14 mouse cellular contexts compared by ENCODE assay signal in genomic region chr11:58350628-58351027, GRCm38 (mm10). TPM values are rescaled to one million over a fixed set of nuclear protein-coding genes. Genes with fewer than 3 reads are reported as not detected.
DNase-seq lines count a peak whose midpoint lies in the region; ATAC-seq lines count a peak whose summit lies in the region.
"Had no signal": no experiment of that assay in that cellular context is flagged by ENCODE, and none has a peak within 500 bp of the region (broad histone marks: within the 10 kb centered on the region; RNA-seq: fewer than 3 reads in every experiment).

No protein-coding gene starts in this region.

- peaks cover 23% of the 10 kb centered on the region for H3K36me3 ChIP-seq in intestine, embryonic 14.5 days (ENCODE audit: control insufficient read depth, insufficient read depth, low read length)
- peaks cover 4% of the 10 kb centered on the region for H3K36me3 ChIP-seq in intestine, embryonic 16.5 days (ENCODE audit: control insufficient read depth, insufficient read depth, low read length)

- ATAC-seq in intestine, embryonic 14.5 days (replicated peaks; ENCODE audit: low FRiP score, low TSS enrichment, low read depth) = no peak
- ATAC-seq in intestine, embryonic 16.5 days = no peak

- no peaks in the 10 kb centered on the region for H3K27me3 ChIP-seq in intestine, embryonic 14.5 days (replicated peaks; ENCODE audit: control insufficient read depth, insufficient read depth, low read length)
- H3K27me3 ChIP-seq in intestine, embryonic 16.5 days (replicated peaks; ENCODE audit: control insufficient read depth, insufficient read depth, low read length) = no peaks in the 10 kb centered on the region
- H3K27me3 ChIP-seq: hindbrain, embryonic 12.5 days had no signal

- H3K9me3 ChIP-seq in intestine, embryonic 14.5 days (ENCODE audit: control insufficient read depth, low read length) = no peaks in the 10 kb centered on the region
- no peaks in the 10 kb centered on the region for H3K9me3 ChIP-seq in intestine, embryonic 16.5 days (ENCODE audit: control insufficient read depth, low read length)
- H3K9me3 ChIP-seq: heart, embryonic 10.5 days; hindbrain, embryonic 12.5 days had no signal

- 76% methylated on average over 4 of the region's 4 CpGs for WGBS in intestine, embryonic 14.5 days
- 84% methylated on average over 4 of the region's 4 CpGs for WGBS in intestine, embryonic 16.5 days

- H3K27ac ChIP-seq in intestine, embryonic 14.5 days (ENCODE audit: low read depth) = no peak overlapping the region
- no peak overlapping the region for H3K27ac ChIP-seq in intestine, embryonic 16.5 days (ENCODE audit: low read length)
- H3K27ac ChIP-seq: heart, embryonic 10.5 days; hindbrain, embryonic 12.5 days had no signal

- no peak overlapping the region for H3K9ac ChIP-seq in intestine, embryonic 14.5 days (ENCODE audit: low read length)
- H3K9ac ChIP-seq in intestine, embryonic 16.5 days (ENCODE audit: low read depth, low read length) = no peak overlapping the region
- H3K9ac ChIP-seq: hindbrain, embryonic 12.5 days had no signal

- DNase-seq in intestine, embryonic 14.5 days (ENCODE audit: low spot score) = peak; percentile 23
- DNase-seq in thymus, postnatal 4 days = peak; percentile 51
- DNase-seq in thymus, postnatal 36 days = no peak
- peak; percentile 35 for DNase-seq in liver
- DNase-seq in cerebellum, adult 8-10 months = no peak
- no peak for DNase-seq in adrenal gland, postnatal 4 days (ENCODE audit: low spot score in 2 of 2)
- no peak for DNase-seq in adrenal gland, adult (ENCODE audit: inconsistent age in 2 of 2, low spot score in 1 of 2)
- DNase-seq: adrenal gland, postnatal 10 days; cerebellum, adult 18-20 months; layer of hippocampus, postnatal 36 days had no signal

- no peak overlapping the region for H3K4me2 ChIP-seq in intestine, embryonic 14.5 days (ENCODE audit: low read length)
- H3K4me2 ChIP-seq in intestine, embryonic 16.5 days (ENCODE audit: low read depth, low read length) = no peak overlapping the region
- H3K4me2 ChIP-seq: hindbrain, embryonic 12.5 days had no signal

- H3K4me1 ChIP-seq in intestine, embryonic 14.5 days (replicated peaks; ENCODE audit: control insufficient read depth, insufficient read depth, low read length) = no peaks in the 10 kb centered on the region
- no peaks in the 10 kb centered on the region; the same call in 1 of the 2 replicates for H3K4me1 ChIP-seq in intestine, embryonic 16.5 days (ENCODE audit: control insufficient read depth, insufficient read depth, low read length)
- H3K4me1 ChIP-seq: hindbrain, embryonic 12.5 days had no signal

- H3K4me3 ChIP-seq in intestine, embryonic 14.5 days (ENCODE audit: low read depth, low read length) = no peak overlapping the region
- no peak overlapping the region for H3K4me3 ChIP-seq in intestine, embryonic 16.5 days (ENCODE audit: low read length)
- H3K4me3 ChIP-seq: heart, embryonic 10.5 days; hindbrain, embryonic 12.5 days had no signal

RNA-seq across cellular contexts. Expression of gene Sh3bp5l, which starts 20.1 kb away (rescaled TPM):
- polyA plus RNA-seq in intestine, embryonic 14.5 days (2014; fragmentation: Nextera tagmentation; extraction: Ambion mirVana) = 27.5 and 28.9 TPM in 2 replicates
- 28.3 TPM in 2 replicates for polyA plus RNA-seq in intestine, embryonic 16.5 days (2015; fragmentation: Nextera tagmentation; extraction: Ambion mirVana)
- 10 to 100 TPM; 47.4 to 54.1 TPM for total RNA-seq in adrenal gland, postnatal 4 days (2021)

RNA-seq across cellular contexts. Expression of gene Zfp672, which starts 20.5 kb away (rescaled TPM):
- 45.9 and 49.6 TPM in 2 replicates for polyA plus RNA-seq in intestine, embryonic 14.5 days (2014; fragmentation: Nextera tagmentation; extraction: Ambion mirVana)
- polyA plus RNA-seq in intestine, embryonic 16.5 days (2015; fragmentation: Nextera tagmentation; extraction: Ambion mirVana) = 35.4 and 35.5 TPM in 2 replicates
- total RNA-seq in adrenal gland, postnatal 4 days (2021) = 10 to 100 TPM; 45.8 to 49.7 TPM

RNA-seq across cellular contexts. Expression of gene Lypd8, which starts 28.2 kb away (rescaled TPM):
- 274 and 403 TPM in 2 replicates for polyA plus RNA-seq in intestine, embryonic 14.5 days (2014; fragmentation: Nextera tagmentation; extraction: Ambion mirVana)
- 1,405 and 1,451 TPM in 2 replicates for polyA plus RNA-seq in intestine, embryonic 16.5 days (2015; fragmentation: Nextera tagmentation; extraction: Ambion mirVana)
- total RNA-seq in adrenal gland, postnatal 4 days (2021) = not detected
- total RNA-seq: adrenal gland, postnatal 10 days had no signal
- polyA plus RNA-seq: heart, embryonic 10.5 days; hindbrain, embryonic 12.5 days; neural tube, embryonic 11.5 days had no signal

RNA-seq across cellular contexts. Expression of gene Zfp692, which starts 43.8 kb away (rescaled TPM):
- 19.7 and 22.3 TPM in 2 replicates for polyA plus RNA-seq in intestine, embryonic 14.5 days (2014; fragmentation: Nextera tagmentation; extraction: Ambion mirVana)
- polyA plus RNA-seq in intestine, embryonic 16.5 days (2015; fragmentation: Nextera tagmentation; extraction: Ambion mirVana) = 20.7 and 22.0 TPM in 2 replicates
- 10 to 100 TPM; 13.4 to 15.0 TPM for total RNA-seq in adrenal gland, postnatal 4 days (2021)

Comparison
In these comparisons a context has a peak if more than half of its experiments do, and no peak if none do; other contexts are left out.
1. DNase-seq: peak in intestine, embryonic 14.5 days (single experiment), thymus, postnatal 4 days (single experiment) and liver (single experiment); none in thymus, postnatal 36 days (0 of 2), cerebellum, adult 8-10 months (single experiment), adrenal gland, postnatal 4 days (0 of 2) and adrenal gland, adult (0 of 2).